Mouse (Mus musculus) kidney, postnatal 25 days (tissue): ENCODE measurements around the gene Chdh.

ENCODE experiments used
- DNase-seq, 2 experiments: peaks; one replicate each; pipeline ENCODE4 v3.0.0; 2021; ENCODE audit warnings: mixed read lengths in 2 of 2

Chdh gene

GRCm38 (mm10) chr14:30064864-30065263 is 56.0 kb downstream of the Chdh start:
- DNase-seq = no peak

GRCm38 (mm10) chr14:30066752-30067151 is 57.9 kb downstream of the Chdh start:
- no peak for DNase-seq

GRCm38 (mm10) chr14:30068566-30068965 is 59.7 kb downstream of the Chdh start:
- DNase-seq = no peak

GRCm38 (mm10) chr14:30075268-30075887 is 66.6 kb downstream of the Chdh start:
- no peak for DNase-seq

GRCm38 (mm10) chr14:30078115-30078808 is 69.4 kb downstream of the Chdh start:
- DNase-seq = peak; percentile 56 to 86

DNA sequence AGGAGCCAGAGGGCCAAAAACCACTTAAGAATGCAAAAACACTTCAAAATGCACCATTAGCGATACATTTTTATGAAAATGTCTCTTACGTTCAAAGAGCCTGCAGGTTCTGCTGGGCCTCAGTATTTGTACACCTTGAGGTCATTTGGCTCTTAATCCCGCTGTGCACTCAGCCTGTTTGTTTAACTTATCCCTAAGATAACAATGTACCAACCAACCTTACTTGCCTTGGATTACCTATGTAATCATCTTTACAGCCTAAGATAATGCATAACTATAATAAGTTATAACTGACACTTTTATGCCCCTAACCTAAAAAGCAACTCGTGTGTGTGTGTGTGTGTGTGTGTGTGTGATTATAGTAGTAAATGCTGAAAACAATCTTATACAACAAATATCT is 70.9 kb downstream of the Chdh start:
- no peak for DNase-seq
